Mouse (Mus musculus) stomach, postnatal 0 days (tissue): ENCODE data around the gene Opn3. TPM values are rescaled to one million over a fixed set of nuclear protein-coding genes. Genes with fewer than 3 reads are reported as not detected.

ENCODE experiments used
- ATAC-seq: fragments of 200-750 bp; cut with Nextera tagmentation; 2 replicates; pipeline ENCODE4 v1.8.0; 2017; ENCODE audit not compliant: low FRiP score, low TSS enrichment
- DNase-seq: peaks from one replicate; pipeline ENCODE4 v3.0.0-alpha.2; 2016; ENCODE audit warnings: low spot score
- H3K27ac ChIP-seq: fragments of 300-500 bp; sonication (generic); replicated peaks from 2 replicates; pipeline ENCODE4 v1.5.1; 2014; ENCODE audit warnings: mild to moderate bottlenecking, control low read depth
- H3K27me3 ChIP-seq: fragments of 300-500 bp; sonication (generic); 2 replicates; pipeline ENCODE4 v1.6.1; 2014; ENCODE audit warnings: low read length; ENCODE audit not compliant: control insufficient read depth, insufficient read depth
- H3K36me3 ChIP-seq: fragments of 300-500 bp; sonication (generic); 2 replicates; pipeline ENCODE4 v1.6.1; 2014; ENCODE audit warnings: low read length, mixed read lengths; ENCODE audit not compliant: control insufficient read depth, insufficient read depth
- H3K4me1 ChIP-seq: fragments of 300-500 bp; sonication (generic); replicated peaks from 2 replicates; pipeline ENCODE4 v1.6.1; 2014; ENCODE audit warnings: antibody characterized with exemption; ENCODE audit not compliant: control insufficient read depth, insufficient read depth
- H3K4me2 ChIP-seq: fragments of 300-500 bp; sonication (generic); replicated peaks from 2 replicates; pipeline ENCODE4 v1.6.1; 2014; ENCODE audit warnings: low read depth, mild to moderate bottlenecking, control low read depth, moderate library complexity
- H3K4me3 ChIP-seq: fragments of 300-500 bp; sonication (generic); 2 replicates; pipeline ENCODE4 v1.5.1; 2014; ENCODE audit warnings: low read depth, low read length, control low read depth
- H3K9ac ChIP-seq: fragments of 300-500 bp; sonication (generic); 2 replicates; pipeline ENCODE4 v1.6.1; 2014; ENCODE audit warnings: mild to moderate bottlenecking, low read length, control low read depth, mixed read lengths
- H3K9me3 ChIP-seq: fragments of 300-500 bp; sonication (generic); 2 replicates; pipeline ENCODE4 v1.6.1; 2016; ENCODE audit warnings: low read length; ENCODE audit not compliant: control insufficient read depth
- CTCF ChIP-seq: IDR thresholded peaks from 2 replicates; pipeline ENCODE4 v1.5.1; 2016; ENCODE audit warnings: antibody characterized with exemption, low read depth, mild to moderate bottlenecking, moderate library complexity
- EP300 ChIP-seq: optimal IDR thresholded peaks from 2 replicates; pipeline ENCODE3; 2016; ENCODE audit warnings: antibody characterized with exemption
- WGBS: fragments of 180-500 bp; shearing (Covaris S2); extraction: QIAGEN DNeasy Blood & Tissue Kit; methylation state at CpG from one replicate; pipeline ENCODE4 v1.1.7; 2014; 5-methylcytosine and 5-hydroxymethylcytosine counted together
- polyA plus RNA-seq: library from polyadenylated mRNA; unstranded; fragments of >200 nt; fragmentation: Nextera tagmentation; extraction: Ambion mirVana; gene quantifications from 2 replicates; pipeline ENCODE4 v1.2.1, GENCODE M21; 2015

The Opn3 gene
- 2.4 and 3.3 TPM in 2 replicates for polyA plus RNA-seq

DNA sequence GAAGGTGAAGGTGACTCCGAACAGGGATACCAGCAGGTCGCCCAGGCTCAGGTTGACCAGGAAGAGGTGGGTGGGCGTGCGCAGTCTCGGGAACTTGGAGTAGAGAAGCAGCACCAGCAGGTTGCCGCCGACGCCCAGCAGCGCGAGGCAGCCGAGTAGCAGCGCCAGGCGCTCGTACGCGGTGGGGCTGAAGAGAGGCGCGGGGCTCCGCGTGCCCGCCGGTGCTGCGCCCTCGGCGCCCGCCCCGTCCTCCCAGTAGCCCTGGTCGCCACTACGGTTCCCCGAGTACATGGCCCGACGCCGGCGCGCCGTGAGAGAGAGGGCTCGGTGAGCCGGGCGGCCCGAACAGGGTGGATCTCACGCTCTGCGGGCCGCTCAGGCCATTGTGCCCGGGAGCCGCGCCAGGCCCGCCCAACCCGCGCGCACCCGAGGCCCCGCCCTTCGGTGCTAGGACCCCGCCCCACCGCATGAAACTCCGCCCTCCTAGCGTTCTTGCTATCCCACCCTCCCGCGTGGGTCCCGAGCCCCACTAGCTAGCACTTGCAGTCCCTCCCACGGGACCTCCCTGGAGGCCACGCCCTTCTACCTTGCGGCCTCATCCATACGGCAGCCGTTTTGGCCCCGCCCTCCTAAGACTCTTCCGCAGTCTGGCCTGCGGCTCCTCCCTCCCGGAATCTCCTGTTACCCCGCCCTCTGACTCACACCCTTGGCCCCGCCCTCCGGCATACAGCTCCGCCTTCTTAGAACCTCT lies at the start of gene Opn3, which contains the start of gene Chml:
TSS of gene Opn3 (minus strand) at position 531 of the 751 bp plus-strand sequence.
TSS of gene Chml (minus strand) at position 656 of the 751 bp plus-strand sequence.
- Histone ChIP-seq H3K27ac (peak within 1 kb of the TSS; percentile 89), H3K27me3 (no peaks in the 10 kb centered on the region), H3K4me1 (no peaks in the 10 kb centered on the region; the same call in 1 of the 2 replicates), H3K4me2 (peak within 1 kb of the TSS; percentile 94), H3K9me3 (no peaks in the 10 kb centered on the region), H3K9ac (peak within 1 kb of the TSS; percentile 78), H3K36me3 (no peaks in the 10 kb centered on the region), H3K4me3 (peak within 1 kb of the TSS; percentile 78)
- no peak for TF ChIP-seq EP300
- TF ChIP-seq CTCF = peak; percentile 21; the same call in 1 of the 2 replicates
- peak; percentile 99 for DNase-seq
- ATAC-seq = peak; percentile 99
- WGBS = under 1% methylated on average over 57 of the region's 73 CpGs

DNA sequence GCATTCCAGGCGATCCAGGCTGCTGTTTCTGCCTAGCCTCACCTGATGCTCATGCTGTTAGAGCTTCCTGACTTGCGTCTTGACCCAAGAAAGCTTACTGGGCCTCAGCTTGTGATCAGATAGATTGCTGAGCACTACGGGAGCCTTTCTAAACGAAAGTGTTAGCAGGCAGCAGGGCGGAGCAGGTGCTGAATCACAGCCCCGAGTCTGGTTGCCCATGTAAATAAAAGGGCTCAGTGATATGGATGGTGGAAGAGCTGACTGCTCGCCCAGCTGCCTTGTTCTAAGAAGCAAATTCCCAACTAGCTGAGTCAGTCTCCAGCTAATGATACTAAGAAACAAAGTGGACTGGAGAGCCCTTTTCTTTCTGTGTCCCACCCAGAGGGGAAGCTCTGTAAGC lies 33.2 kb upstream of the Opn3 start:
- H3K36me3 ChIP-seq = no peaks in the 10 kb centered on the region
- DNase-seq (peak; percentile 66), ATAC-seq (peak; percentile 93)
- H3K27ac ChIP-seq = no peak overlapping the region
- TF ChIP-seq CTCF (no peak), EP300 (no peak)
- H3K27me3 ChIP-seq = no peaks in the 10 kb centered on the region
- H3K9ac ChIP-seq = no peak overlapping the region
- no peaks in the 10 kb centered on the region for H3K4me1 ChIP-seq
- WGBS = 18% methylated on average over 7 of the region's 7 CpGs
- H3K4me3 ChIP-seq = no peak overlapping the region
- H3K9me3 ChIP-seq = no peaks in the 10 kb centered on the region
- no peak overlapping the region for H3K4me2 ChIP-seq

DNA sequence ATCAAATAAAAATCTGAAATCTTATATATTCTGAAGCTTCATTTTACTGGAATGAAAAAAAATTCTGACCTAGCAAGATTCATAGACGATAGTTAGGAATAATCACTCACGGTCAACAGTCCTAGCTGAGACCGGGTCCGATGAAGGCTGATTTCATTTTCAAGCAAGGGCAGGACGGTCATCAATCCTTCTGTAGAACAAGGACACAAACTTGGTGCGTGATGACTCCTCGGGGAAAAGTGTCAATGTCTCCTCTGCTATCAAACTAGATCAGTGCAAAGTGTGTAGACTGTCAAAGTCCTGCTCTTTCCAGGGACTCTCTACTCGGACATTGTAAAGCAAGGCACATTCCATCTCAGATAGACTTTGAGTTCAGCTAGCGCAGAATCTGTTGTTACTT lies 24.3 kb upstream of the Opn3 start:
- TF ChIP-seq CTCF (no peak), EP300 (no peak)
- H3K4me1 ChIP-seq = no peaks in the 10 kb centered on the region
- no peak overlapping the region for H3K9ac ChIP-seq
- no peak overlapping the region for H3K27ac ChIP-seq
- no peaks in the 10 kb centered on the region for H3K36me3 ChIP-seq
- WGBS = 86% methylated on average over 9 of the region's 9 CpGs
- no peaks in the 10 kb centered on the region for H3K9me3 ChIP-seq
- no peak overlapping the region for H3K4me3 ChIP-seq
- H3K27me3 ChIP-seq = no peaks in the 10 kb centered on the region
- ATAC-seq (no peak), DNase-seq (no peak)
- no peak overlapping the region for H3K4me2 ChIP-seq

DNA sequence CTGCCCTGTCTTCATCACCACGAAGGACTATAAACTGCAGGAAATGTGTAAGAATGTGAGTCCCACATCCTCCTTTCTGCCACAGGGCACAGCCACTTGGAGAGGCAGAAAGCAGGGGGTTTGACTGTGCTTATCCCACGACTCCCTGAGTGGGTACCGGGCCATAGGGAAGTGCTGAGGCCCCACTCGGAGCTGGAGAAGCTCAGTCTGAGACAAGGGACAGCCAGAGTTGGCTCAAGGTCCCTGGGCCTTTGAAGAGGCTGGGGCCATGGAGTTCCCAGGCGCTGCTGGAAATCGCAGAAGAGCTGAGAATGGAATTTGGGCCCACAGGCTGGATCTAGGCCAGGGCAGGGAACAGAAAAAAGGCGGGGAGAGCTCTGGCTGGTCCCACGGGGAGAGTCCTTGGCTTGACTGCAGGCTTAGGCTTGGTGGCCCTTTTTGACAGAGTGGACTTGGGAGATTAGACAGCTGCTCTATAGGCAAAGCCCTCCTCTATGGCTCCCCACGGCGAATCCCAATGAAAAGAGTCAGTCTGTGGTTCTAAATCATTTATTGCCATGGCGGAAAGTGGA lies 19.8 kb upstream of the Opn3 start:
- ATAC-seq (no peak), DNase-seq (no peak)
- no peaks in the 10 kb centered on the region for H3K27me3 ChIP-seq
- no peak overlapping the region for H3K9ac ChIP-seq
- H3K9me3 ChIP-seq = no peaks in the 10 kb centered on the region
- H3K4me1 ChIP-seq = no peaks in the 10 kb centered on the region
- TF ChIP-seq CTCF (no peak), EP300 (no peak)
- no peak overlapping the region for H3K4me2 ChIP-seq
- no peak overlapping the region for H3K4me3 ChIP-seq
- H3K36me3 ChIP-seq = no peaks in the 10 kb centered on the region
- 65% methylated on average over 11 of the region's 11 CpGs for WGBS
- no peak overlapping the region for H3K27ac ChIP-seq

DNA sequence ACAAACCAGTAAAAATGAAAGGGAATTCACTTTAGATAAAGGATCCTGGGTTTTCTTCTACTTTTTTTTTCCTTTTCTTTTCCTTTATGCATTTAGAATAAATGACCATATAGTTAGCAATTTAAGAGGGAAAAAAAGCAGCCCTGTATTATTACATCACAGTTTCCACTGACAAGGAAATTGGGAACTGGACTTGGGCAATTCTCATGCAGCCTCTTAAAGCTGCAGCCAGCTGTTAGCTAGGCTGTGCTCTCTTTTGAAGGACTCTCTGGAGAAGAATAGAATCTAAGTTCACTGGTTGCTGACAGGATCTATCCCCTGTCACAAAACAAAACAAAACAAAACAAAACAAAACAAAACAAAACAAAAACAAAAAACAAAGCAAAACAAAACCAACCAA lies 15.4 kb upstream of the Opn3 start:
- Histone ChIP-seq H3K9ac (no peak overlapping the region), H3K9me3 (no peaks in the 10 kb centered on the region), H3K4me1 (no peaks in the 10 kb centered on the region), H3K4me3 (no peak overlapping the region), H3K27ac (no peak overlapping the region), H3K4me2 (no peak overlapping the region), H3K27me3 (no peaks in the 10 kb centered on the region), H3K36me3 (no peaks in the 10 kb centered on the region)
- DNase-seq (no peak), ATAC-seq (no peak)
- TF ChIP-seq EP300 = no peak
- TF ChIP-seq CTCF = no peak

DNA sequence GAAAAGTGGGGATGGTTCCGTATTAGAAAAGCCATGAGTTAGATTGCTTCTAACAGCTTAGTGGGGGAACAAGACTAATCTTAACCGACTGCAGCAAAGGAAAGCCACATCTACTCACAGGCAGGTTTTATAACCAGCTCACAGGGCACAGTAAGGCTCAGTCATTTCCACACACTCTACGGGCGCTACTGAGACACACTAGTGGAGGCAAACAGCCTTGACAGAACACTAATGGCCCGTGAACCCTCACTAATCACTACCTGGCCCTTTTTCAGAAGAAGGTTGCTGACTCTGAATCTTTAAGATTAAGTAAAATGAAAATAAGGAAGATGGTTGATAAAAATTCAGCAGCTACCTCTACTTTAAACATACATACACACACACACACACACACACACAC lies 15.0 kb upstream of the Opn3 start:
- no peaks in the 10 kb centered on the region for H3K27me3 ChIP-seq
- no peak overlapping the region for H3K4me3 ChIP-seq
- H3K36me3 ChIP-seq = no peaks in the 10 kb centered on the region
- no peak for DNase-seq
- 61% methylated on average over 5 of the region's 5 CpGs for WGBS
- no peak overlapping the region for H3K27ac ChIP-seq
- no peak for TF ChIP-seq CTCF
- TF ChIP-seq EP300 = no peak
- no peaks in the 10 kb centered on the region for H3K4me1 ChIP-seq
- ATAC-seq = no peak
- no peak overlapping the region for H3K9ac ChIP-seq
- H3K9me3 ChIP-seq = no peaks in the 10 kb centered on the region
- H3K4me2 ChIP-seq = no peak overlapping the region
